Mouse (Mus musculus): Measurements from ENCODE around the gene F2rl3.

F2rl3 gene

DNA sequence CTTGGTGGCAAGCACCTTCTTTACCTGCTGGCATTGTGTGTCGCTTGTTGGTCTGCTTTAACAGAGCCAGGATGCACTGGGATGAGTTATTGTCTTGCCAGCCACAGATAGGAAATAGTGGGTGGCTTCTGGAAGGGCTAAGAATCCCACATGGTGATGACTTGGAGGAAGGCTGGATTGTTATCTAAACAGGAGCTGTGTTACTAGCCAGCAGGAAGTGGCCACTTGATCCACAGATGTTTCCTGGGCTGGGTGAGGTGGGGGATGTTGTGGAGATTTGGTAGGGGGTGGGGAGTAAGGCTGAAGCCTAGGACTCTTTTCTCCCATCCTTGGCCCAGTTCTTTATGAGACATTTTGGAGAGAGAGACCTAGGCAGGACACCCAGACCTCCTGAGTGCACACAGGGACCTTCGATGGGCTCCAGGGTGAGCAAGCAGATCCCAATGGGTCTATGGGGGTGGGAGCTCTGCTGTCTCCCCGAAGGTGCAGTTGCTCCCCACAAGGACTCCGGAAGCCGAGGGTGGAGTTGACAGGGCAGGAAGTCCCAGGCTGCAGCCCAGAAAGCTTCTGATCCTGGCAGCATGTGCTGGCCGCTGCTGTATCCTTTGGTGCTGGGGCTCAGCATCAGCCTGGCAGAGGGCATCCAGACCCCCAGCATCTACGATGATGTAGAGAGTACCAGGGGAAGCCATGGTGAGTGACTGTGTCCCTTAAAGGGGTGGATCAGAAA lies at the start of gene F2rl3:
Gene F2rl3 (plus strand): TSS at position 559 of the 730 bp plus-strand sequence.
- in situ Hi-C loops (cut with MboI): no loop called here

DNA sequence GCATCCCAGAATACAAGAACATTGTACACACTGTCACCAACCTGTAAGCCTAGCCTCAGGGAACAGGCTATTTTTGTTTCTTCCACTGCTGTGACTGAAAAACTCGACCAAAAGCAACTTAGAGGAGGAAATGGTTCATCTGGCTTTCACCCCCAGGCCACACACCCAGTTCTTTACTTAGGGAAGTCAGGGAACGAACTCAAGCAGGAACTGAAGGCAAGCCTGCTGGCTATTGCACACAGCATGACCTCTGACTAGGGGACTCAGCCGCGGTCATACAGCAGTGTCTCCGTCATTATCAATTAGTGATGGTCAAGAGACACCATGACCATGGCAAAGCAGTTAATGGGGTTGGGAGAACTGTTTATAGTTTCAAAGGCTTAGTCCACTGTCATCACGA lies 49.1 kb upstream of the F2rl3 start:
- in situ Hi-C loops (cut with MboI): no loop called here

GRCm38 (mm10) chr8:72716594-72716993 lies 45.1 kb upstream of the F2rl3 start:
- in situ Hi-C loops (cut with MboI): no loop called here

- in situ Hi-C loops (cut with MboI): no loop called here
Observed at GRCm38 (mm10) chr8:72720541-72720940, 41.1 kb upstream of the F2rl3 start.

GRCm38 (mm10) chr8:72722769-72723650 lies 38.7 kb upstream of the F2rl3 start, which contains the start of gene Sin3b:
TSS of gene Sin3b (plus strand) at chr8:72723285.
- in situ Hi-C loops (cut with MboI): no loop called here

DNA sequence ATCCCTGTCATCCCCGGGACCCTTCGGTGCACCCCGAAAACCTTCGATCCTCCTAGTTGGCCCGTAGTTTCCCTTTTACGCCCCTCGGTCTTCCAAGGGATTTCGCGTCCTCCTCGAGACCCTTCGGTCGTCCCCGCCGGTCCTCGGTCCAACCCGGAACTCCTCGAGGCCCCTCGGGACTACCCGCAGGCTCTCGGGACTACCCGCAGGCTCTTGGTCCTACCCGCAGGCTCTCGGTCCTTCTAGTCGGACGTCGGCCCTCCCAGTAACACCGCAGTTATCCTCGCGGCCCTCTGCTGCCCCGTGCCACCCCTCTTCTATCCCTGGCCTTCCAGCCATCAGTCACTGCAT lies 38.1 kb upstream of the F2rl3 start:
- in situ Hi-C loops (cut with MboI): no loop called here

DNA sequence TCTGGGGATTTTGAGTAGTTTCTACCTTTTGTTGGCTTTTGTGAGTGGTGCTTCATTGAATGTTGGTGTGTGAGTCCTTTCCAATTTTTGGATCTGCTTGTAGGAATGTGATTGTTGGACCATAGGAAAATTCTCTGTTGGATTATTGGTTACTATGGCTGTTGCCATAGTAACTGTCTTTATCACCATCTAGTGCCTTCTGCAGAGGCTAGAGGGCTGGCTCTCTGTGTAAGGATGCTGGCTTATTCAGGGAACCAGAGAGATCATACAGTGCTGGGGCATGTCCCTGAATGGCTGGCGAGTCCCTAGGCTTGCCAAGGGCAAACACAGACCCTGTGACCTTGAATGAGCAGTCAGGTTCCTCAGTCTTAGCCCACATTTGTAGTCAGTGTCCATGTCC lies 33.0 kb upstream of the F2rl3 start:
- in situ Hi-C loops (cut with MboI): no loop called here

DNA sequence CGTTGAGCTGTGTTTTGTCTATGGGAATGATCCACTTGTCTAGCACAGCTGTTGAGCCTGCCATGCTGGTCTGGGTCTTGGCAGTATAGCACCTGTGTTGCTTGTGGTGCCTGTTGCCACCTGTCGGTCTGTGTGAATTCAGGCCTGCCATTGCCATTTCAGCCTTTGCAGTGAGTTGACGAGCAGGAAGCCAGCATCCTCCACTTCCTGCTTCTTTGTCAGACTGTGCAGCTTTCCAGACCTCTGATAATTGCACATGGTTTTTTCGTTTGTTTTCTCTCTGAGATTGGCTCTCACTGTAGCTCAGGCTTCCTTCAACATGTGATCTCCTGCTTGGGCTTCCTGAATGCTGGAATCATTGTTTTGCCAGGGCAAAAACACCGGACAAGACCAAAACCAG lies 26.7 kb upstream of the F2rl3 start:
- in situ Hi-C loops (cut with MboI): no loop called here

GRCm38 (mm10) chr8:72736868-72737267 lies 24.8 kb upstream of the F2rl3 start:
- in situ Hi-C loops (cut with MboI): no loop called here

DNA sequence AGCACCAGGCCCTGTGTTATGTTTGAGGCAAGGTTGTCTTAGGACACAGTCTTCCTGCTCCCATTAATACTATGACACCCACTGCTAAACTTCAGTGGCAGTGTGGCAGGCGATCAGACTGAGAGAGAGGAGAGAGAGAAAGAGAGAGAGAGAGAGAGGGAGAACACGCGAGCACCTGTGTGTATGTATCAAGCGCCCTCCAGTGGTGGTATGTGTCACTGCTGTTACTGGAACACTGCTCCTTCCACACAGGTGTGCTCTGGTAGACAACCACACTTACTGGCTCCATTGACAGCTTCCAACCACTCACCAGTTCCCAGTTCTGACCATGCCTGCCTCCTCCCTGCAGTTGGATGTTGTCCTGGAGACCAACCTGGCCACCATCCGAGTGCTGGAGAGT lies 15.6 kb upstream of the F2rl3 start:
- in situ Hi-C loops (cut with MboI): no loop called here

DNA sequence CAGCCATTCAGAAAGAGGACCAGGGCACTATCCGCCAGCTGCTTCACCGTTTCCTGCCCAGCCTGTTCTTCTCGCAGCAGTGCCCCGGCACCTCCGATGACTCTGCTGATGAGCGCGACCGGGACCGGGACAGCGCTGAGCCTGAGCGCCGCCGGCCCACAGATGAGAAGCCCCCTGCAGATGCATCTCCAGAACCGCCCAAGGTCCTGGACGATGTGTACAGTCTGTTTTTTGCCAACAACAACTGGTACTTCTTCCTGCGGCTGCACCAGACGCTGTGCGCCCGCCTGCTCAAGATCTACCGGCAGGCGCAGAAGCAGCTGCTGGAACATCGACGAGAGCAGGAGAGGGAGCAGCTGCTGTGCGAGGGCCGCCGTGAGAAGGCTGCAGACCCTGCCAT lies 11.8 kb upstream of the F2rl3 start:
- in situ Hi-C loops (cut with MboI): no loop called here

GRCm38 (mm10) chr8:72750266-72750665 lies 11.4 kb upstream of the F2rl3 start:
- in situ Hi-C loops (cut with MboI): no loop called here

DNA sequence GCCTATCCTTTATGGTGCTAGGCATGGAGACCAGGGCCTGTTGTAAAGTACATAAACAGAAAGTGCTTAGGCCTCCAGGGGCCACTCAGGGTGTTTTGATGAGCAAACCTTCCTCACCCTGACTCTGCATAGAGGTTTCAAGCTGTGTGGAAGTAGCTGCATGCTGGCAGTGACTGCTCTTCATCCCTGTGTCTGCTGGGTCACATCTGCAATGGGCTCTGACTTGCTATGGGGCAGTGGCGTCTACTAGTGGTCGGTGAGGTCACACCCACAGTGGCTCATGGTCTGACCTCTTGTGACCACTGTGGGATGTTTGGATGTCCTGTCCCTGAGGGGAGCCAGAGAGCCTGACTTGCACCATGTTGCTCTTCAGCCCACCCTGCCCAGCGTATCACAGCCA lies 10.6 kb upstream of the F2rl3 start:
- in situ Hi-C loops (cut with MboI): no loop called here

GRCm38 (mm10) chr8:72752289-72752688 lies 9.4 kb upstream of the F2rl3 start:
- in situ Hi-C loops (cut with MboI): no loop called here

- in situ Hi-C loops (cut with MboI): no loop called here
Observed at GRCm38 (mm10) chr8:72753165-72753564, 8.5 kb upstream of the F2rl3 start.

GRCm38 (mm10) chr8:72753781-72754180 lies 7.9 kb upstream of the F2rl3 start:
- in situ Hi-C loops (cut with MboI): no loop called here

DNA sequence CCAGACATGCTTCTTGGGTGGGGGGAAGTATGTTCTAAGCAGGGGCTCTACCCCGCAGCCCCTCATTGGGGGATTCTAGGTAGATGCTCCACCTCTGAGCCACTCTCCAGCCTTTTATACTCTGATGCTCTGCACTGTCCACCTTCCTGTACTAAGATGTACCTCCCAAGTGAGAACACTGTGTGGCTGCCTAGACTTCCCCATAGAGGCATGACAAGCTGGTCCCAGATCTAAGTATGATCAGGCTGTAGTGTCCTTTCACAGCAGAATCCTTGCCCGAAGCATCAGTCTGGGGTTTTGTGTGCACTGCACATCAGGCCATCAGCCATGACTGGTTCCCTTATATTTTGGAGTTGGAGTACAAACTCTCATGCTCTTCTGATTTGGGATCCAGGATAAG lies 5.6 kb upstream of the F2rl3 start:
- in situ Hi-C loops (cut with MboI): no loop called here

DNA sequence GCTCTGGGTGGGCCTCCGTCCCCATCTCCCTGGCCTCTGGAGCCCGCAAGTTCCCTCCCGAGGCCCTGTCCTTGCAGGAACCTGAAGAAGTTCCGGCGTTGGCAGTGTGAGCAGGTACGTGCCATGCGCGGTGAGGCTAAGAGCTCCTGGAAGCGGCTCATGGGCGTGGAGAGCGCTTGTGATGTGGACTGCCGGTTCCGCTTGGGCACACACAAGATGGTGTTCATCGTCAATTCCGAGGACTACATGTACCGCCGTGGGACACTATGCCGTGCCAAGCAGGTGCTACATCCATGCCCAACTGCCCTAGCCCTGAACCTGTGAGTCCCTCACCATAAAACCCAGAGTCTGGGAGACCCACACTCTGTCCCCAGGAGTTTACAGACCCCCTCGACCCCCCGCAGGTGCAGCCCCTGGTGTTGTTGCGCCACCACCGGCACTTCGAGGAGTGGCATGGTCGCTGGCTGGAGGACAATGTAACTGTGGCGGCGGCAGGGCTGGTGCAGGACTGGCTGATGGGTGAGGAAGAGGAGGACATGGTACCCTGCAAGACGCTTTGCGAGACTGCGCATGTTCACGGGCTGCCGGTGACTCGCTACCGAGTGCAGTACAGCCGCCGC lies 4.8 kb upstream of the F2rl3 start:
- in situ Hi-C loops (cut with MboI): no loop called here

DNA sequence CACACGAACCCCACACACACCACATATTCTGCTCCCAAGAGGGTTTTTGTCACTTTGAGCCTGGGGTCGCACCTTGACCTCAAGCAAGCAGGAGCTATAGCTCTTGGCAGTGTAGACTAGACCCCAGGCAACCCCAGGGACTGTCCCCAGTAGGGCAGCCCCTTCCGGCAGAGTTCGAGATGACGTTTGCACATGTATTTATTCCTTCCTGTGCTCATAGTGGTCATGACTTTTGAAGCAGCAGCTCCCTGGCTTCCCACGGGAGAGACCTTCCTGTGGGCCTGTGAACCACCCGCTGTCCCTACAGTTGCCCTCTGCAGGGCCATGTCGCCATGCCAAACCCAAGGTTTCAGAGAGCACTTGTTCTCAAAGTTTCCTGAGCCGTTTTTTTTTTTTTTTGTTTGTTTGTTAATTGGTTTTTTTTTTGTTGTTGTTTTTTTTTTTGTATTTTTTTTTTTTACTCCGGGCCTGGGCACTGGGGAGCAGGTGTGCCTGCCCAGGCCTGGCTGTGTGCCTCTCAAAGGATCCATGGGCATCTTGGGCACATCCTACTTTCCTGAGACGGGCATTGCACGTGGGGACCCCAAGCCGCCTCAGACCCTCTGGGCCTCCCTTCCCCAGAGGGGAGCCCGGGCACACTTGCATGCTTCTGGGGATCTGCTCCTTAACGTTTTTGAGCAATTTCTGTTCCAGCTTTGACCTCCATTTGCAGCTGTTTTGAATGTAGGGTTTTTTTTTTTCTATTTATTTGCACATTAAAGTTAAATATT lies 4.1 kb upstream of the F2rl3 start:
- in situ Hi-C loops (cut with MboI): no loop called here

DNA sequence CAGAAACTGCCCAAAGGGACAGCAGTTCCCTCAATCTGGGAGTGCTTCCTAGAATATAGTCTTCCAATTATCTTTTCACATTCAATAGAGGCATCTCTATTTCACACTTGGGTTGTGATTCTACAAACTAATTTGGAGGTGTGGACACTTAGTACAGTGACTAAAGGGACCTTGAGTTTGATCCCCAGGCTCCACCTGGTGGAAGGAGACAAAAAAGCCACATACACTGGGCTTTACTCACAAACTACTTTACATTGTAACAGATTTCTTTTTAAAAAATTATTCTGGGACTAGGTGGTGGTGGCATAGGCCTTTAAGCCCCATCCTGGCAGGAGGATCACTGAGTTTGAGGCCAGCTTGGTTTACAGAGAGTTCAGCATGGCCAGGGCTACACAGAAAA lies 3.4 kb upstream of the F2rl3 start:
- in situ Hi-C loops (cut with MboI): no loop called here

DNA sequence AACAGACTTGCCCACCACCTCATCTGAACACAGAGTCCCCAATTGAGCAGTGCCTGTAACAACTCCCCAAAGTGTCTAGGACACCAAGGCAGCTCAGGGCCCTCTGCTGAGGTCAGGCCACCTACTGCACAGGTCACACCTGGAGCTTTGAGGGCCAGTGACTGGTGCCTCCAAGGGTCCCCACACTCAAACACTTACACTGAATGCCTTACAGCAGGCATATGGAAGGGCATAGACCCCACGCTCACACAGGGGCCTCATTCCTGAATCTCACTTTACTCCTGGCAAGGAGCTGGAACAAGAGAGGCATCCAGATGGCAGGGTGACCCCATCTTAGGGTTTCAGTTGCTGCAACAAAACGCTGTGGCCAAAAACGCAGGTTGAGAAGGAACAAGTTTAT lies 1.5 kb upstream of the F2rl3 start:
- in situ Hi-C loops (cut with MboI): no loop called here

DNA sequence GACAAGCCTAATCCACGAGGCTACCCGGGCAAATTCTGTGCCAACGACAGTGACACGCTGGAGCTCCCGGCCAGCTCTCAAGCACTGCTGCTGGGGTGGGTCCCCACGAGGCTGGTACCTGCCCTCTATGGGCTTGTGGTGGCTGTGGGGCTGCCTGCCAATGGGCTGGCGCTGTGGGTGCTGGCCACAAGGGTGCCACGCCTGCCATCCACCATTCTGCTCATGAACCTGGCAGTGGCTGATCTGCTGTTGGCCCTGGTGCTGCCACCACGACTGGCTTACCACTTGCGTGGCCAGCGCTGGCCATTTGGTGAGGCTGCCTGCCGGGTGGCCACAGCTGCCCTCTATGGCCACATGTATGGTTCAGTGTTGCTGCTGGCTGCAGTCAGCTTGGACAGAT lies 626 bp downstream of the F2rl3 start:
- in situ Hi-C loops (cut with MboI): no loop called here

All from mature B cell (primary cell).